Mouse (Mus musculus) cerebellum, adult 2 months (tissue): ENCODE data around the gene Gcsh.

Experiments used
- CTCF ChIP-seq: fragments of 200-500 bp; IDR thresholded peaks from 2 replicates; pipeline ENCODE4 v1.5.1; 2011; ENCODE audit warnings: low read depth, mild to moderate bottlenecking, control low read depth, low read length, moderate library complexity, borderline replicate concordance; ENCODE audit not compliant: insufficient read depth
- POLR2A ChIP-seq: fragments of 200-500 bp; IDR thresholded peaks from 2 replicates; pipeline ENCODE4 v1.6.1; 2011; ENCODE audit warnings: low read length, control low read depth, borderline replicate concordance; ENCODE audit not compliant: insufficient read depth

GRCm38 (mm10) chr8:117027601-117028000, 34.3 kb upstream of the Gcsh start:
- TF ChIP-seq CTCF (no peak), POLR2A (no peak)
